Mouse (Mus musculus) hindbrain, embryonic 11.5 days (tissue): ENCODE data around the gene Sgsh. TPM values are rescaled to one million over a fixed set of nuclear protein-coding genes. Genes with fewer than 3 reads are reported as not detected.

Source experiments
- ATAC-seq: fragments of 200-750 bp; cut with Nextera tagmentation; 2 replicates; pipeline ENCODE4 v1.8.0; 2017; ENCODE audit warnings: mild to moderate bottlenecking, moderate TSS enrichment, moderate library complexity; ENCODE audit not compliant: low FRiP score
- DNase-seq: peaks from one replicate; pipeline ENCODE4 v3.0.0-alpha.2; 2015; ENCODE audit warnings: low spot score
- H3K27ac ChIP-seq: fragments of 300-500 bp; sonication (generic); 2 replicates; pipeline ENCODE4 v1.5.1; 2014; ENCODE audit warnings: mild to moderate bottlenecking, low read depth, low read length
- H3K27me3 ChIP-seq: fragments of 300-500 bp; sonication (generic); 2 replicates; pipeline ENCODE4 v1.6.1; 2014; ENCODE audit warnings: mild to moderate bottlenecking, low read length, moderate library complexity, mixed read lengths; ENCODE audit not compliant: control insufficient read depth, insufficient read depth
- H3K36me3 ChIP-seq: fragments of 300-500 bp; sonication (generic); 2 replicates; pipeline ENCODE4 v1.6.1; 2014; ENCODE audit warnings: mild to moderate bottlenecking, low read length, moderate library complexity, mixed read lengths; ENCODE audit not compliant: control insufficient read depth, insufficient read depth
- H3K4me1 ChIP-seq: fragments of 300-500 bp; sonication (generic); replicated peaks from 2 replicates; pipeline ENCODE4 v1.6.1; 2014; ENCODE audit warnings: low read length, mixed read lengths; ENCODE audit not compliant: control insufficient read depth, insufficient read depth
- H3K4me2 ChIP-seq: fragments of 300-500 bp; sonication (generic); replicated peaks from 2 replicates; pipeline ENCODE4 v1.6.1; 2014; ENCODE audit warnings: mild to moderate bottlenecking, low read depth, low read length
- H3K4me3 ChIP-seq: fragments of 300-500 bp; sonication (generic); 2 replicates; pipeline ENCODE4 v1.5.1; 2014; ENCODE audit warnings: low read depth, low read length
- H3K9ac ChIP-seq: fragments of 300-500 bp; sonication (generic); 2 replicates; pipeline ENCODE4 v1.6.1; 2014; ENCODE audit warnings: low read depth, low read length
- H3K9me3 ChIP-seq: fragments of 300-500 bp; sonication (generic); 2 replicates; pipeline ENCODE4 v1.6.1; 2016; ENCODE audit warnings: low read length; ENCODE audit not compliant: control insufficient read depth
- WGBS: fragments of 180-500 bp; shearing (Covaris S2); extraction: QIAGEN DNeasy Blood & Tissue Kit; methylation state at CpG from one replicate; pipeline ENCODE4 v1.1.7; 2014; 5-methylcytosine and 5-hydroxymethylcytosine counted together
- polyA plus RNA-seq: library from polyadenylated mRNA; unstranded; fragments of >200 nt; fragmentation: Nextera tagmentation; extraction: Ambion mirVana; gene quantifications from 2 replicates; pipeline ENCODE4 v1.2.1, GENCODE M21; 2014

Sgsh gene
- polyA plus RNA-seq, 1 experiment from 2014 or later: 4.4 TPM

DNA sequence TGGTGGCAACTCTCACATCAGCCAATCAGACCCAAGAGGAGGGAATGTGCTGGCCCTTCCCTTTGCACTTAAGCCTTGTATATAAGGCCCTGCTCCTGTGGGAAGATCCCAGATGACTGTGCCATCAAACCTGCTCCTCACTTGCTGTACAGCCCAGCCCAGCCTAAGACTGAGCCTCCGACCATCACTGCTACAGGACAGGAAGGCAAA, 47.8 kb downstream of the Sgsh start, which contains the start of gene Card14:
Gene Card14 (plus strand): TSS at position 111 of the 210 bp plus-strand sequence.
- ATAC-seq (no peak), DNase-seq (no peak)
- 47% methylated on average over 1 of the region's 1 CpGs for WGBS
- Histone ChIP-seq H3K27me3 (peaks cover 3% of the 10 kb centered on the region; the same call in 1 of the 2 replicates), H3K27ac (no peak within 1 kb of the TSS), H3K9me3 (no peaks in the 10 kb centered on the region), H3K9ac (no peak within 1 kb of the TSS), H3K4me3 (no peak within 1 kb of the TSS), H3K4me1 (no peaks in the 10 kb centered on the region), H3K36me3 (no peaks in the 10 kb centered on the region), H3K4me2 (no peak within 1 kb of the TSS)

DNA sequence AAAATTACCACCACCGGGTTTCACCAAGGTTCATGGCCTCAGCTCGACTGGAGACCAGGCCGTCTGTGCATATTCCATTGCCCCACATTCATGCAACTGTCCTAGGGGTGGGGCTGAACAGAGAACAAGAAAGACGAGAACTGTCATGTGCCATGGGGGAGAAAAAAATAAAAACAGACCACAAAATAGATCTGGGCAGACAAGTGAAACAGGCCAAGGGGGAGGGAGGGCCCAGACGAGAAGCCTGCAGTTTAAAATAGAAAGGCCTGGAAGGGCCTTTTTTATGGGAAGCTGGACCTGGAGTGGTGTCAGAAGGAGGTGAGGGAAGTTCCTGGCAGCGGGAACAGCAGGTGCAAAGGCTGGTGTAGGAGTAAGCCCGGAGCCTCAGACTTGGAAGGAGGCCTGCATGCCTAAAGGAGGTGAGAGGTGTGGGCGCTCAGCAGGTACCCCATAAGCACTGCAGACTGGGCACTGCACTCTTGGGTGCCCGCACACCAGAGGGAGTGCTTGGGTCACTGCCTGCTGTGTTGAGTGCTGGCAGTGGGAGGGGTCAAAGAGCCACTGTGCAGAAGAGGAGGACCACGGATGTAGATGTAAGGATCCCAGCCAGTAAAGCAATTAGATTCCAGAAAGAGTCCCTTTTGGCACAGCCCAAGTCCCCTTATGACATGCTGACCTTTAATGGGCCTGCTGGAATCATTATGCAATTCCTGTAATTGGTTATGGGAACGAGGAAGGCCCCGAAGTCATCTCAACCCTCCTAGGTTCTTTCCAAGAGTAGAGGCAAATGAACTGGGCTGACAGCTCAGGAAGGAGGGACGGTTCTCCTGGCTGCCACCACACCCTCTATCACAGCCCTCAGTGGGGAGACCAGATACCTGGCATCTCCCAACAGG, 48.3 kb downstream of the Sgsh start:
- Histone ChIP-seq H3K9me3 (no peaks in the 10 kb centered on the region), H3K27ac (no peak overlapping the region), H3K27me3 (peaks cover 3% of the 10 kb centered on the region; the same call in 1 of the 2 replicates), H3K9ac (no peak overlapping the region), H3K4me2 (no peak overlapping the region), H3K36me3 (no peaks in the 10 kb centered on the region), H3K4me3 (no peak overlapping the region), H3K4me1 (no peaks in the 10 kb centered on the region)
- DNase-seq (no peak), ATAC-seq (no peak)
- 62% methylated on average over 13 of the region's 13 CpGs for WGBS

DNA sequence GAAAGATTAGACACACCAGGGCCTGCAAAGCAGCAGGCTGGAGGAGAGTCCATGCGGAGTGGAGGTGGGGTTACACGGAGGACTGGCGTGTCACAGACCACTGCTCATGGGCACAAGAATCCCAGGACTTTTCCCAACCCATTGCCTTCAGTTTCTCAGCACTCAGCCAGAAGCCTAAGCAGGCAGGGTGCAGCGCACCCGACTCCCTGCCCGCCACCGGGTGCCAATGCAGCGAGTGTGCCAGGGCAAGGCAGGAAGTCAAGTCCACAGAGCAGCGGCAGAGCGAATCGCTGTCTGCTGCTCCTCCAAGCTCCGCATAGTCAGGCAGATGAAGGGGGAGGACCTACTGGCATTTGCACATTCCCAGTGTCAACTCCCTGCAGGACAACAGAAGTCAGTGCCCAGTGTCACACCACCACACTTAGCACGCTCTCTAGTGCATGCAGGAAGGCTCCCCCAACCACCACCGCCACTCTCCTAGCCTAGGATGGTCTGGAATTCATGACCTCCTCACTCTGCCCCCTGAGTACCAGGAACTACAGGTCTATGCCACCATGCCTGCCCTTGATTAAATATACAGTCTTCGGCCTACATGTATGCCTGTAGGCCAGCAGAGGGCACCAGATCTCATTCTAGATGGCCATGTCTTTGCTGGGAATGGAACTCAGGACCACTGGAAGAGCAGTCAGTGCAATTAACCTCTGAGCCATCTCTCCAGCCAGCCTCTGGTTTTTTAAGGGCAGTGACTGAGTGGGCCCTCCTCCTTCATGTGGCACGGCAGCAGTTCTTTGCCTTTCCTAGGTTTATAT, 50.2 kb downstream of the Sgsh start:
- H3K4me3 ChIP-seq: no peak overlapping the region
- DNase-seq (peak; percentile 73), ATAC-seq (peak; percentile 10; the same call in 1 of the 2 replicates)
- H3K4me1 ChIP-seq: no peaks in the 10 kb centered on the region
- H3K9me3 ChIP-seq: no peaks in the 10 kb centered on the region
- H3K27ac ChIP-seq: no peak overlapping the region
- WGBS: 48% methylated on average over 16 of the region's 16 CpGs
- H3K36me3 ChIP-seq: no peaks in the 10 kb centered on the region
- H3K9ac ChIP-seq: no peak overlapping the region
- H3K27me3 ChIP-seq: peaks cover 3% of the 10 kb centered on the region; the same call in 1 of the 2 replicates
- H3K4me2 ChIP-seq: no peak overlapping the region

DNA sequence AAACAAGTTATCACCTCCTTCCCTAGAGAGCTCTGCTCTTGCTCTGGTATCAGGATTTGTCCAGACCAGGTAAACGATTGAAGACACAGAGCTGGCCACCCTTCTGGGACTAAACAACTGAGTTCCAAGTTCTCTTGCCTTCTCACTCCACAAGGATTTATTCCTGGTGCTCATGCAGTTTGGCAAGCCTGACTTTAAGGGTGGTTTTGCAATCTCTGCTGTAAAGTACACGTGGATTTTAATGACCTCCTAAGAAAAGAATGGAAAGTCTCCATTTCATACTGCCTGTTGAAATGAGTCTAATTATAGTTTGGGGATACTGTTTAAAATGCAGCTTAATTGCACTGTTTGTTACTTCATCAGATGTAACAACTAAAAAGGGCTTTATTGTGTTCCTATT, 54.4 kb downstream of the Sgsh start:
- Histone ChIP-seq H3K27me3 (peaks cover 3% of the 10 kb centered on the region; the same call in 1 of the 2 replicates), H3K9me3 (no peaks in the 10 kb centered on the region), H3K4me3 (peak overlapping the region; percentile 98; the same call in 1 of the 2 replicates), H3K9ac (no peak overlapping the region; the same call in 1 of the 2 replicates), H3K4me2 (peak overlapping the region; percentile 84), H3K36me3 (peaks cover 12% of the 10 kb centered on the region), H3K27ac (no peak overlapping the region; the same call in 1 of the 2 replicates), H3K4me1 (peaks cover 8% of the 10 kb centered on the region)
- DNase-seq (peak; percentile 12), ATAC-seq (no peak)
- 47% methylated on average over 2 of the region's 2 CpGs for WGBS

DNA sequence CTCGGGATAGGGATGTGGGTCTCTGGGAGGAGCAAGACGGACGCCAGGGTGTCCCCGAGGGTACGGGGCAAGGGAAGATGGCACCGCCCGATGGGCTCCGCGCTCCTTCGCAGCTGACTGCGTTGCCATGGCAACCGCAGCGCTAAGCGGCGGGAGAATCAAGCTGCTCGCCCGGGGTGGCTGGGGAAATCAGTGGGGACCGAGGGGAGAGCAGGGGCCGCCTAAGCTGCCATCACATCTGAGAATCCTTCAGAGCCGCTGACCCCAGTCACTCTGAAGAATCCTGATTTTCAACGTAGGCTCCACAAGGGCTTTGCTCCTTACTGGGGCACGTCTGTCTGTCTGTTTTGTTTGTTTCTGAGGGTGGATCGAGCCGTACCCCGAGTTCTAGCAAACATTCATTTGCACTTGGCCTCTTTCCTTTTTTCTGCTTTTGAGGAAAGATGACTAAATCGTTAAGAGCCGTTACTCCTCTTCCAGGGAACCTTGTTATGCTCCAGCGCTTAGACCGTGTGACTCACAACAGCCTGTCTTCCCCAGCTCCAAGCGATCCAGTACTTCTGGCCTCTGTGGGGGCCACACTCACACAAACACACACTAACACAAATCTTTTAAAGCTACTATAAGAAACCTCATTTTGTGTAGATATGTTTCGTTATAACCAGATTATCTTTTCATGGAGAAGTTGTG, 54.9 kb downstream of the Sgsh start:
- H3K9me3 ChIP-seq: no peaks in the 10 kb centered on the region
- peak overlapping the region; percentile 96 for H3K27ac ChIP-seq
- 2% methylated on average over 30 of the region's 31 CpGs for WGBS
- DNase-seq: no peak
- H3K4me3 ChIP-seq: peak overlapping the region; percentile 98
- H3K4me1 ChIP-seq: peaks cover 8% of the 10 kb centered on the region
- ATAC-seq: no peak
- peak overlapping the region; percentile 97 for H3K9ac ChIP-seq
- H3K36me3 ChIP-seq: peaks cover 16% of the 10 kb centered on the region
- H3K4me2 ChIP-seq: peak overlapping the region; percentile 84
- peaks cover 3% of the 10 kb centered on the region; the same call in 1 of the 2 replicates for H3K27me3 ChIP-seq

DNA sequence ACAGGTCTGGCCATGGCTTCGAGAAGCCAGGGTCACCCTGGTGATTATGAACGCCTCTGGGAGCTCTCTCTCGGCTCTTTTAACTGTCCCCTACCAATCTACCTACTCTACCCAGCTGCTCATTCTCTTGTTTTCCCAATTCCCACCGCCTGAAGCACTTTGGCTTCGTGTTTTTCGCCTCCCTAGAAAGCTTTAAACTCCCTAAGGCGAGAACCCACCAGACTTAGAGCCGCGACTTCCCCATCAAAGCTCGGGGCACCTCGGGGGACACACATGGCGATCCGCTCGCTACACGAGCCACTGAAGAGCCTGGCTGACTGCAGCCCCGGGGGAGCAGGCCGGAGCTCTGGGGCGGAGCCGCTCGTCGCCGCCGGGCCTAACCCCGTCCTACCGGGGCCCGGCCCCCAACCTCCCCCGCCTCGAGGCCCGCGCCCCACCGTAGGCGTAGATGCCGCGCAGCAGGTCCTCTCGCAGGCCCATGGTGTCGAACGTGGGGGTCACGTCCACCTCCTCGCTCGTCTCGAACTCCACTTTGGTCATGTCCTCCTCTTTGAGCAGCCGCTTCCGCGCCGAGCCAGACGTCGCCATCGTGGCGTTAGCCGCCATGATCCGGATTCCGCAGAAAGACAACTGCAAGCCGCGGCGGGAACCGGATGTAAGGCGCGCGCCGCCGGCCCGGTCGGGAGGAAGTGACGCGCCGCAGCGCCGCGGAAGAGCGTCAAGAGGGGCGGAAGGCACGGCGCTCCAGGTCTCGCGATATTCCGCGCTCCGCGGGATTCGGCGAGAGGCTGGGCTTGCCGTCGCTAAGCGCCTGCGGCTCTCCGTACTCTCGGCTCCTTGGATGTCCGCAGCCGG, 55.7 kb downstream of the Sgsh start, which contains the start of gene Eif4a3:
Gene Eif4a3 (minus strand): TSS at position 699 of the 855 bp plus-strand sequence.
- H3K27ac ChIP-seq: peak within 1 kb of the TSS; percentile 96
- peak within 1 kb of the TSS; percentile 98 for H3K4me3 ChIP-seq
- peak; percentile 96 for ATAC-seq
- peak within 1 kb of the TSS; percentile 84 for H3K4me2 ChIP-seq
- peaks cover 8% of the 10 kb centered on the region for H3K4me1 ChIP-seq
- peaks cover 21% of the 10 kb centered on the region for H3K36me3 ChIP-seq
- no peaks in the 10 kb centered on the region for H3K9me3 ChIP-seq
- DNase-seq: peak; percentile 100
- WGBS: under 1% methylated on average over 86 of the region's 89 CpGs
- peak within 1 kb of the TSS; percentile 97 for H3K9ac ChIP-seq
- H3K27me3 ChIP-seq: no peaks in the 10 kb centered on the region

DNA sequence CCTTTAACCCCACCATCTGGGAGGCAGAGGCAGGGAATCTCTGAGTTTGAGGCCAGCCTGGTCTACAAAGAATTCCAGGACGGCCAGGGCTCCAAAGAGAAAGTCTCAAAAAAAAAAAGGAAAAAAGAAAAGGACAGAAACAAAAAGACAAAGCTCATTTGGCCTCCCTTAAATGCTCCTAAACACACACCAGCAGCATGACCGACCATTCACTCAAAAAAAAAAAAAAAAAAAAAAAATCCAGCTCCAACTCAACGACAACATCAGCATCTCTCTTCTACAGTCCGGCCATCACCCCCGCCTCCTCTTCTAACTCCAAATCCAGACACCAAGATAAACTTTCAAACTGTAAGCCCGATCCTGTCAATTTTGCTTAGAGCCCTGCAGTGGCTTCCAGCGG, 56.4 kb downstream of the Sgsh start:
- Histone ChIP-seq H3K4me1 (peaks cover 8% of the 10 kb centered on the region), H3K27ac (peak overlapping the region; percentile 96), H3K27me3 (no peaks in the 10 kb centered on the region), H3K9me3 (no peaks in the 10 kb centered on the region), H3K9ac (peak overlapping the region; percentile 97), H3K4me3 (peak overlapping the region; percentile 98), H3K36me3 (peaks cover 28% of the 10 kb centered on the region), H3K4me2 (peak overlapping the region; percentile 83)
- no peak for ATAC-seq
- no peak for DNase-seq
- 22% methylated on average over 7 of the region's 7 CpGs for WGBS
